Mouse (Mus musculus) stomach, embryonic 15.5 days (tissue): ENCODE measurements at regions not wholly inside any gene's neighbourhood (a gene's known extent, or its start where the extent isn't known, plus 50 kb on each side); places are given as distances from the start of the nearest gene placed in this dataset.

Source experiments
- ATAC-seq: fragments of 200-750 bp; cut with Nextera tagmentation; 2 replicates; pipeline ENCODE4 v1.8.0; 2017; ENCODE audit warnings: low read depth, moderate number of reproducible peaks, moderate TSS enrichment; ENCODE audit not compliant: insufficient read depth, low FRiP score
- H3K27ac ChIP-seq: fragments of 300-500 bp; sonication (generic); 2 replicates; pipeline ENCODE4 v1.5.1; 2015; ENCODE audit warnings: mild to moderate bottlenecking, inconsistent platforms
- H3K27me3 ChIP-seq: fragments of 300-500 bp; sonication (generic); replicated peaks from 2 replicates; pipeline ENCODE4 v1.6.1; 2015; ENCODE audit warnings: inconsistent platforms
- H3K36me3 ChIP-seq: fragments of 300-500 bp; sonication (generic); 2 replicates; pipeline ENCODE4 v1.6.1; 2015; ENCODE audit warnings: inconsistent platforms
- H3K4me1 ChIP-seq: fragments of 300-500 bp; sonication (generic); 2 replicates; pipeline ENCODE4 v1.6.1; 2015; ENCODE audit warnings: inconsistent platforms
- H3K4me2 ChIP-seq: fragments of 300-500 bp; sonication (generic); 2 replicates; pipeline ENCODE4 v1.6.1; 2015; ENCODE audit warnings: mild to moderate bottlenecking, inconsistent platforms
- H3K4me3 ChIP-seq: fragments of 300-500 bp; sonication (generic); replicated peaks from 2 replicates; pipeline ENCODE4 v1.5.1; 2015; ENCODE audit warnings: inconsistent platforms
- H3K9ac ChIP-seq: fragments of 300-500 bp; sonication (generic); 2 replicates; pipeline ENCODE4 v1.6.1; 2015; ENCODE audit warnings: inconsistent platforms
- H3K9me3 ChIP-seq: fragments of 300-500 bp; sonication (generic); 2 replicates; pipeline ENCODE4 v1.6.1; 2016; ENCODE audit warnings: inconsistent platforms
- WGBS: fragments of 180-500 bp; shearing (Covaris S2); methylation state at CpG from one replicate; pipeline ENCODE4 v1.1.7; 2015; 5-methylcytosine and 5-hydroxymethylcytosine counted together

- Histone ChIP-seq H3K27ac (0 out of 2 replicates have a peak overlapping the region, but pooled peaks have one; percentile 77), H3K36me3 (no peaks in the 10 kb centered on the region), H3K4me2 (no peak overlapping the region), H3K4me1 (peaks cover 35% of the 10 kb centered on the region), H3K9ac (no peak overlapping the region), H3K9me3 (no peaks in the 10 kb centered on the region), H3K4me3 (no peak overlapping the region), H3K27me3 (no peaks in the 10 kb centered on the region)
- 64% methylated on average over 3 of the region's 3 CpGs for WGBS
- 0 out of 2 replicates have a peak, but pooled peaks have one; percentile 13 for ATAC-seq
These were observed 71.9 kb upstream of the Mef2a start for GRCm38 (mm10) chr7:67444523-67444942.

DNA sequence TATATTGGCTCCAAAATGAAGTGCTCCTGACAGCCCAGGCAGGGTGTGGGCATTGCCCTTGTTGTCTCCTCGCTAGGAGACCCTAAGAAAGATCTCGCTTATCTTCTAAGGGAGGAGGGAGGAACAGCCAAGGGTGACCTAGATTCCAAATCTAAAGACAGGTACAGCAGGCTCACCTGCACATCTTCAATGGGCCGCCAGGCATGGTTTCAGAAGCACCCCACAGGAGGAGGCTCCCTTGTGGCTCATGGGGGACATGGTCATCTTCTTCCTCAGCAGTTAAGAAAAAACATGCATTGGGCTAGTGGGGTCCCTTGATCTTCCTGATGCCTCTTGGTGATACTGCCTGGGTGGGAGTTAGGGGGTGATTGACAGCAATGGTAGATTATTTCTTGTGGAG, 71.0 kb upstream of the Mef2a start:
- WGBS = 50% methylated on average over 3 of the region's 3 CpGs
- Histone ChIP-seq H3K27me3 (no peaks in the 10 kb centered on the region), H3K4me1 (peaks cover 35% of the 10 kb centered on the region), H3K9ac (no peak overlapping the region), H3K36me3 (no peaks in the 10 kb centered on the region), H3K4me3 (no peak overlapping the region), H3K9me3 (no peaks in the 10 kb centered on the region), H3K27ac (peak overlapping the region; percentile 77; the same call in 1 of the 2 replicates), H3K4me2 (peak overlapping the region; percentile 40)
- 0 out of 2 replicates have a peak, but pooled peaks have one; percentile 12 for ATAC-seq

- no peaks in the 10 kb centered on the region for H3K27me3 ChIP-seq
- H3K9ac ChIP-seq = no peak overlapping the region
- peak overlapping the region; percentile 40 for H3K4me2 ChIP-seq
- 19% methylated on average over 12 of the region's 12 CpGs for WGBS
- no peaks in the 10 kb centered on the region for H3K36me3 ChIP-seq
- H3K27ac ChIP-seq = peak overlapping the region; percentile 77
- peak; percentile 67 for ATAC-seq
- H3K9me3 ChIP-seq = no peaks in the 10 kb centered on the region
- H3K4me1 ChIP-seq = peaks cover 35% of the 10 kb centered on the region
- no peak overlapping the region for H3K4me3 ChIP-seq
These were observed 70.4 kb upstream of the Mef2a start for GRCm38 (mm10) chr7:67443001-67443555.

DNA sequence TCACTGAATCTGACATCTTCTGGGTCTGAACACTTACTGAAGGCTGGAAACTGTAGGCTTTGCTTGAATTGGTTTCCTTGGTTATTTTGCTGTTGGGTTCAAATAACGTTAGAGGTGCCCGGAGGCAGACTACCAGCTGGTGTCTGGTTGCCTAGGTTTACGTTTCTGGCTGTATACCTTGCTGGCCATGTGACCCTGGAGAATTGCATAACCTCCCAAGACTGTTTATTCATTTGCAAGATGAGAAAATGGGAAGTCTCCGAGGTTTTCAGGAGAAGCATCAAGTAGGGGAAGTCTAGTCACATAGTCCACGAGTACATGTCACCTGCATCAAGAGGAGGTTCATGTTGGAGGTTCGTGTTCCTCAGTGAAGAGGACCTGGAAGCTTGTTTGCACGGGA, 69.6 kb upstream of the Mef2a start:
- H3K9me3 ChIP-seq = no peaks in the 10 kb centered on the region
- no peak overlapping the region for H3K4me3 ChIP-seq
- H3K36me3 ChIP-seq = no peaks in the 10 kb centered on the region
- no peak overlapping the region for H3K27ac ChIP-seq
- H3K9ac ChIP-seq = no peak overlapping the region
- no peaks in the 10 kb centered on the region for H3K27me3 ChIP-seq
- WGBS = 40% methylated on average over 7 of the region's 7 CpGs
- no peak for ATAC-seq
- H3K4me1 ChIP-seq = peaks cover 35% of the 10 kb centered on the region
- H3K4me2 ChIP-seq = no peak overlapping the region

GRCm38 (mm10) chr7:67440806-67441205, 68.1 kb upstream of the Mef2a start:
- 86% methylated on average over 8 of the region's 8 CpGs for WGBS
- peaks cover 39% of the 10 kb centered on the region for H3K4me1 ChIP-seq

GRCm38 (mm10) chr7:67437216-67438006, 64.8 kb upstream of the Mef2a start:
- WGBS = 64% methylated on average over 8 of the region's 8 CpGs
- Histone ChIP-seq H3K4me1 (peaks cover 15% of the 10 kb centered on the region), H3K9me3 (no peaks in the 10 kb centered on the region), H3K4me2 (no peak overlapping the region), H3K9ac (no peak overlapping the region), H3K4me3 (no peak overlapping the region), H3K27ac (no peak overlapping the region), H3K36me3 (no peaks in the 10 kb centered on the region), H3K27me3 (no peaks in the 10 kb centered on the region)
- 0 out of 2 replicates have a peak, but pooled peaks have one; percentile 33 for ATAC-seq

More at GRCm38 (mm10) chr7:67440806-67441205, 68.1 kb upstream of the Mef2a start:
- Histone ChIP-seq H3K9ac (no peak overlapping the region), H3K36me3 (no peaks in the 10 kb centered on the region), H3K4me2 (no peak overlapping the region), H3K27me3 (no peaks in the 10 kb centered on the region), H3K27ac (no peak overlapping the region), H3K9me3 (no peaks in the 10 kb centered on the region), H3K4me3 (no peak overlapping the region)
- ATAC-seq = no peak

DNA sequence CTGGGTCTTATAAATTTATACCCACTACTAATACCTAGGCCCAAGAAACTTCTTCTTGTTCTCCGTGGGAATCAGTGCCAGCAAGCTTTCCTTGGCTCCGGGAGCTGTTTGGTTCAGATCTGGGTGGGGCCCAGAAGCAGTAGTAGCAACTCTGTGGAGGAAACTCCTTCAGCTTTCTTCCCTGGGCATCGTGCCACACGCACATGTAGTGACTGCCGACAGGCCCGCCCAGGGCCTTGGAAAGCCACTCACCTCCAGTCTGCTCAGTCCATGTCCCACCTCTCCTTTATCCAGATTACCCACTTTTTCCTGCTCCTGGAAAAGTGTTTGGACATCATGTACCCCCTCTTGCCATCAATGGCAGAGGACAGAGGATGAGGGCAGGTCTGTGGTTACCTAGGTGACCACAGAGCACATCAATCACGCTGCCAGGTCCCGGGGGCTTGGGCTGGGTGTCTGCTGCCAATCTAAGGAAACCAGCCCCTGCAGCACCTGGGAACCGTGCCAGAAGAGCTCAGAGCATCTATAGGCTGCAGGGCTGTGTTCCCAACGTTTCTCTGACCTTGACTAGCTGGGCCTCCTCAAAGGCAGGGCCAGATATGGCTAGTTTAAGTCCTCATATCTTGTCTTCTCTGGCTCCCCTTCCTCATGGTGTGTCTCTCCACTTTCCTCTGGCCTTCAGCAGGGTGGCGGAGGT, 63.1 kb upstream of the Mef2a start:
- no peak overlapping the region for H3K9ac ChIP-seq
- H3K4me1 ChIP-seq = peaks cover 11% of the 10 kb centered on the region
- H3K36me3 ChIP-seq = no peaks in the 10 kb centered on the region
- H3K4me3 ChIP-seq = no peak overlapping the region
- H3K9me3 ChIP-seq = no peaks in the 10 kb centered on the region
- peak overlapping the region; percentile 17; the same call in 1 of the 2 replicates for H3K27ac ChIP-seq
- WGBS = 50% methylated on average over 11 of the region's 11 CpGs
- no peak overlapping the region for H3K4me2 ChIP-seq
- no peaks in the 10 kb centered on the region for H3K27me3 ChIP-seq
- peak; percentile 72 for ATAC-seq

GRCm38 (mm10) chr7:67430987-67431386, 58.3 kb upstream of the Mef2a start:
- ATAC-seq = no peak
- no peaks in the 10 kb centered on the region for H3K36me3 ChIP-seq
- WGBS = 81% methylated on average over 7 of the region's 7 CpGs

DNA sequence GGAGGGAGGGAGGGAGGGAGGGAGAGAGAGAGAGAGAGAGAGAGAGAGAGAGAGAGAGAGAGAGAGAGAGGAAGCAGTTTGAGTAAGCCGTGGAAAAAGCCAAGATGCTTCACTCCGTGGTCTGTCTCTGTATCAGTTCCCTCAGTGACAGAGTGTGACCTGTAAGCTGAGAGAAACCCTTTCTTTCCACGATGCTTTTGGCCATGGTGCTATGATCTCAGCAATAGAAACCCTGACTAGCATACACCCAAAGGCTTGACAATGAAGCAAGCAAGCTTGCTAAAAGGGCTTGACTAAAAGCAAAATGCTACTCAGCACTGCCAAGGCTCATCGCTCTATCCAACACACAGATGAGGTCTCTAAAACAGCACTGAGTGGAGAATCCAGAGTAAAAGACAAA, 57.4 kb upstream of the Mef2a start:
- Histone ChIP-seq H3K4me2 (no peak overlapping the region), H3K4me3 (no peak overlapping the region), H3K9me3 (no peaks in the 10 kb centered on the region), H3K4me1 (no peaks in the 10 kb centered on the region), H3K27ac (no peak overlapping the region), H3K27me3 (no peaks in the 10 kb centered on the region), H3K9ac (no peak overlapping the region), H3K36me3 (no peaks in the 10 kb centered on the region)
- WGBS = 78% methylated on average over 4 of the region's 4 CpGs
- no peak for ATAC-seq

More at GRCm38 (mm10) chr7:67430987-67431386, 58.3 kb upstream of the Mef2a start:
- Histone ChIP-seq H3K9me3 (no peaks in the 10 kb centered on the region), H3K9ac (no peak overlapping the region), H3K4me3 (no peak overlapping the region), H3K4me1 (peaks cover 3% of the 10 kb centered on the region), H3K27me3 (no peaks in the 10 kb centered on the region), H3K27ac (no peak overlapping the region), H3K4me2 (no peak overlapping the region)

DNA sequence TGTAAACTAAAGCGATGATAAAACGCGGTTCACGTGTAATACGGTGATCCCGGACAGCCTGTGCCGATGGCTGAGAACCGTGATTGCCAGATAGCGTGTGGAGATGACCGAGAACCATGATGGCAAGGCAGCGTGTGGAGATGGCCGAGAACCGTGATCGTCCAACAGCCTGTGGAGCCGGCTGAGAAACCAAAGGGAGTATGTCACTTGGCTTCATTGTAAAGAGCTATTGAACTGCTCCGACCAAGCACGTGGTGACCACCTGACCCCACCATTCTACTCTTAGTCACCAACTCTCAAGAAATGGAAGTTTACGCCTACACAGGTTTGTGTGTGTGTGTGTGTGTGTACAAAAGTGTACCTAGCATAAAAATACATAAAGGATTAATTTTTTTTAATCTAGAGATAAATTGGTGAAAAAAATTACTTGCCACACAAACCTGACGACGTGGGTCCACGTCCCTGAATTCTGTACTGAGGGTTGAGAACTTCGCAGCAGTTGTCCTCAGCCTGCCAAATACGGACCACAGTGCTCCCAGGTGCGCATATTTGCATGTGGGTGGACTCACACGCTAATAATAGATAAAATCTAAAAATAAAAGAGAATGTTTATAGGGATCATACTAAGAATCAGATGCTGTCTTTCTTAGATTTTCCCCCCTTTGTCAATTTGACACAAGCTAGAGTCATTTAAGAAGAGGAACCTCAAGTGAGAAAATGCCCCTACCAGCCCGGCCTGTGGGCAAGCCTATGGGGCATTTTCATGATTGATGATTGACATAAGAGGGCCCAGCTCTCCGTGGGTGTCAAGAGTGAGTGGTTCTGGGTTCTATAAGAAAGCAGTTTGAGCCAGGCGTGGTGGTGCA, 56.6 kb upstream of the Mef2a start:
- no peak for ATAC-seq
- Histone ChIP-seq H3K4me1 (no peaks in the 10 kb centered on the region), H3K4me2 (no peak overlapping the region), H3K27me3 (no peaks in the 10 kb centered on the region), H3K9me3 (no peaks in the 10 kb centered on the region), H3K36me3 (no peaks in the 10 kb centered on the region), H3K9ac (no peak overlapping the region), H3K4me3 (no peak overlapping the region), H3K27ac (no peak overlapping the region)
- WGBS = 90% methylated on average over 28 of the region's 28 CpGs

- no peaks in the 10 kb centered on the region for H3K4me1 ChIP-seq
- H3K9ac ChIP-seq = no peak overlapping the region
- H3K4me3 ChIP-seq = no peak overlapping the region
- H3K9me3 ChIP-seq = no peaks in the 10 kb centered on the region
- 88% methylated on average over 3 of the region's 3 CpGs for WGBS
- H3K4me2 ChIP-seq = no peak overlapping the region
- no peak for ATAC-seq
- no peaks in the 10 kb centered on the region for H3K36me3 ChIP-seq
- no peak overlapping the region for H3K27ac ChIP-seq
- no peaks in the 10 kb centered on the region for H3K27me3 ChIP-seq
These were observed 55.7 kb upstream of the Mef2a start for GRCm38 (mm10) chr7:67428388-67428787.
